Mouse (Mus musculus): Measurements from ENCODE around the gene Gga1.

- TF ChIP-seq GATA1 (IDR thresholded peaks at IDR 0.05; ENCODE audit: borderline replicate concordance, low read length): no peak
- no peak for TF ChIP-seq FLI1 (IDR thresholded peaks at IDR 0.05; ENCODE audit: low read length)
Observed at GRCm38 (mm10) chr15:78897488-78897887, 20.5 kb downstream of the Gga1 start.
